Mouse (Mus musculus) liver, adult 2 months (tissue): ENCODE measurements at regions not wholly inside any gene's neighbourhood (a gene's known extent, or its start where the extent isn't known, plus 50 kb on each side); places are given as distances from the start of the nearest gene placed in this dataset.

Source experiments
- CTCF ChIP-seq: fragments of 200-500 bp; IDR thresholded peaks from 2 replicates; pipeline ENCODE4 v1.5.1; 2011; ENCODE audit warnings: low read depth, low read length, control low read depth
- POLR2A ChIP-seq: fragments of 200-500 bp; IDR thresholded peaks from 2 replicates; pipeline ENCODE4 v1.6.1; 2011; ENCODE audit warnings: low read length, control low read depth; ENCODE audit not compliant: insufficient read depth; ENCODE audit errors: extremely low read depth

- TF ChIP-seq CTCF (no peak), POLR2A (no peak)
Observed at GRCm38 (mm10) chr15:67235107-67235785, 734.5 kb upstream of the Lrrc6 start.
